Mouse (Mus musculus): ENCODE data around the gene Cnn3.

Gene Cnn3

GRCm38 (mm10) chr3:121449527-121449926 lies 23.2 kb downstream of the Cnn3 start:
- DNase-seq (ENCODE audit: low spot score): no peak

- DNase-seq (ENCODE audit: low spot score): no peak
Observed at GRCm38 (mm10) chr3:121451404-121451803, 25.1 kb downstream of the Cnn3 start.

- no peak for DNase-seq (ENCODE audit: low spot score)
Observed at GRCm38 (mm10) chr3:121458545-121459492, 32.5 kb downstream of the Cnn3 start.

GRCm38 (mm10) chr3:121460473-121461193 lies 34.3 kb downstream of the Cnn3 start:
- no peak for DNase-seq (ENCODE audit: low spot score)

GRCm38 (mm10) chr3:121461477-121461876 lies 35.2 kb downstream of the Cnn3 start:
- DNase-seq (ENCODE audit: low spot score): no peak

GRCm38 (mm10) chr3:121462782-121463181 lies 36.5 kb downstream of the Cnn3 start:
- DNase-seq (ENCODE audit: low spot score): no peak

- DNase-seq (ENCODE audit: low spot score): no peak
Observed at GRCm38 (mm10) chr3:121464733-121465305, 38.5 kb downstream of the Cnn3 start.

GRCm38 (mm10) chr3:121465795-121466194 lies 39.5 kb downstream of the Cnn3 start:
- DNase-seq (ENCODE audit: low spot score): no peak

GRCm38 (mm10) chr3:121467094-121467552 lies 40.8 kb downstream of the Cnn3 start:
- DNase-seq (ENCODE audit: low spot score): no peak

GRCm38 (mm10) chr3:121468136-121468535 lies 41.8 kb downstream of the Cnn3 start:
- DNase-seq (ENCODE audit: low spot score): no peak

GRCm38 (mm10) chr3:121469185-121469975 lies 43.1 kb downstream of the Cnn3 start:
- DNase-seq (ENCODE audit: low spot score): peak; percentile 64

- DNase-seq (ENCODE audit: low spot score): no peak
Observed at GRCm38 (mm10) chr3:121471703-121472102, 45.4 kb downstream of the Cnn3 start.

- no peak for DNase-seq (ENCODE audit: low spot score)
Observed at GRCm38 (mm10) chr3:121474738-121475137, 48.4 kb downstream of the Cnn3 start.

GRCm38 (mm10) chr3:121480030-121480960 lies 54.0 kb downstream of the Cnn3 start:
- DNase-seq (ENCODE audit: low spot score): no peak

GRCm38 (mm10) chr3:121480961-121481436 lies 54.7 kb downstream of the Cnn3 start:
- DNase-seq (ENCODE audit: low spot score): no peak

GRCm38 (mm10) chr3:121481564-121481963 lies 55.3 kb downstream of the Cnn3 start:
- DNase-seq (ENCODE audit: low spot score): no peak

- no peak for DNase-seq (ENCODE audit: low spot score)
Observed at GRCm38 (mm10) chr3:121483266-121484161, 57.2 kb downstream of the Cnn3 start.

GRCm38 (mm10) chr3:121485201-121485600 lies 58.9 kb downstream of the Cnn3 start:
- no peak for DNase-seq (ENCODE audit: low spot score)

- DNase-seq (ENCODE audit: low spot score): no peak
Observed at GRCm38 (mm10) chr3:121489462-121490118, 63.3 kb downstream of the Cnn3 start.
